Mouse (Mus musculus) MEL (cell line): ENCODE data around the gene Gm20696. TPM values are rescaled to one million over a fixed set of nuclear protein-coding genes. Genes with fewer than 3 reads are reported as not detected.

ENCODE experiments used
- DNase-seq: peaks from one replicate; pipeline ENCODE4 v3.0.0; 2011; ENCODE audit warnings: low read depth, low spot score
- H3K27ac ChIP-seq: 2 replicates; pipeline ENCODE4 v1.5.1; 2012; ENCODE audit warnings: low read depth, mild to moderate bottlenecking, control low read depth, low read length, moderate library complexity; ENCODE audit not compliant: control insufficient read depth
- H3K27me3 ChIP-seq, 2 experiments: fragments of 150-350 bp in 1 of 2; sonication (generic) in 1 of 2; 2 replicates each; pipeline ENCODE4 v1.6.1; 2012; ENCODE audit warnings: low read length in 2 of 2, mild to moderate bottlenecking in 2 of 2, improper control_type of control experiment in 1 of 2, moderate library complexity in 1 of 2; ENCODE audit not compliant: insufficient read depth in 2 of 2, control insufficient read depth in 1 of 2
- H3K36me3 ChIP-seq, 2 experiments: 2 replicates each; pipeline ENCODE4 v1.6.1; 2012 to 2014; ENCODE audit warnings: low read length in 2 of 2, improper control_type of control experiment in 1 of 2, inconsistent platforms in 1 of 2, mild to moderate bottlenecking in 1 of 2; ENCODE audit not compliant: insufficient read depth in 2 of 2, control insufficient read depth in 1 of 2
- H3K4me1 ChIP-seq, 2 experiments: fragments of 150-350 bp in 1 of 2; sonication (generic) in 1 of 2; 2 replicates each; pipeline ENCODE4 v1.6.1; 2012; ENCODE audit warnings: low read length in 2 of 2, improper control_type of control experiment in 1 of 2, mild to moderate bottlenecking in 1 of 2; ENCODE audit not compliant: insufficient read depth in 2 of 2, control insufficient read depth in 1 of 2
- H3K4me3 ChIP-seq, 2 experiments: fragments of 150-350 bp in 1 of 2; sonication (generic) in 1 of 2; 2 replicates each; pipeline ENCODE4 v1.5.1; 2012; ENCODE audit warnings: low read depth in 2 of 2, low read length in 2 of 2, mild to moderate bottlenecking in 2 of 2, moderate library complexity in 2 of 2, control low read depth in 1 of 2, improper control_type of control experiment in 1 of 2; ENCODE audit not compliant: control insufficient read depth in 1 of 2, insufficient read depth in 1 of 2
- H3K79me2 ChIP-seq: 2 replicates; pipeline ENCODE4 v1.6.1; 2012; ENCODE audit warnings: mild to moderate bottlenecking, low read length, moderate library complexity; ENCODE audit not compliant: control insufficient read depth, poor library complexity, insufficient read depth
- H3K9ac ChIP-seq: 2 replicates; pipeline ENCODE4 v1.6.1; 2012; ENCODE audit warnings: low read depth, mild to moderate bottlenecking, control low read depth, low read length, moderate library complexity; ENCODE audit not compliant: control insufficient read depth, poor library complexity, severe bottlenecking
- H3K9me3 ChIP-seq: fragments of 150-350 bp; sonication (generic); replicated peaks from 2 replicates; pipeline ENCODE4 v1.6.1; 2012; ENCODE audit warnings: mild to moderate bottlenecking, low read length, improper control_type of control experiment, moderate library complexity; ENCODE audit not compliant: insufficient read depth
- CHD1 ChIP-seq: IDR thresholded peaks from 2 replicates; pipeline ENCODE4 v1.6.1; 2012; ENCODE audit warnings: low read depth, mild to moderate bottlenecking, inconsistent platforms, low read length, improper control_type of control experiment
- CHD2 ChIP-seq: IDR thresholded peaks from 2 replicates; pipeline ENCODE4 v1.6.1; 2011; ENCODE audit warnings: low read length, improper control_type of control experiment
- E2F4 ChIP-seq: IDR thresholded peaks from 2 replicates; pipeline ENCODE4 v1.6.1; 2011; ENCODE audit warnings: low read depth, low read length, improper control_type of control experiment, borderline replicate concordance
- ELF1 ChIP-seq: IDR thresholded peaks from 2 replicates; pipeline ENCODE4 v1.6.1; 2014; ENCODE audit warnings: low read depth, mild to moderate bottlenecking, inconsistent platforms, low read length, improper control_type of control experiment, moderate library complexity
- ETS1 ChIP-seq: IDR thresholded peaks from 2 replicates; pipeline ENCODE4 v1.6.1; 2012; ENCODE audit warnings: low read depth, mild to moderate bottlenecking, inconsistent platforms, low read length, improper control_type of control experiment, moderate library complexity
- HCFC1 ChIP-seq: IDR thresholded peaks from 2 replicates; pipeline ENCODE4 v1.6.1; 2012; ENCODE audit warnings: low read depth, mild to moderate bottlenecking, inconsistent platforms, low read length, improper control_type of control experiment, moderate library complexity
- KAT2A ChIP-seq: conservative IDR thresholded peaks from 2 replicates; pipeline ENCODE4 v1.6.1; 2012; ENCODE audit warnings: low read depth, low read length, improper control_type of control experiment, inconsistent platforms
- MAX ChIP-seq: IDR thresholded peaks from 2 replicates; pipeline ENCODE4 v1.6.1; 2011; ENCODE audit warnings: low read length, improper control_type of control experiment
- NELFE ChIP-seq: IDR thresholded peaks from 2 replicates; pipeline ENCODE4 v1.6.1; 2011; ENCODE audit warnings: low read depth, low read length, improper control_type of control experiment
- POLR2A ChIP-seq, 2 experiments: IDR thresholded peaks; 2 replicates each; pipeline ENCODE4 v1.6.1; 2011 to 2012; ENCODE audit warnings: low read length in 2 of 2, mild to moderate bottlenecking in 2 of 2, control low read depth in 1 of 2, improper control_type of control experiment in 1 of 2, low read depth in 1 of 2, moderate library complexity in 1 of 2; ENCODE audit not compliant: control insufficient read depth in 1 of 2, insufficient read depth in 1 of 2, poor library complexity in 1 of 2
- POLR2AphosphoS2 ChIP-seq: IDR thresholded peaks from 2 replicates; pipeline ENCODE4 v1.6.1; 2011; ENCODE audit warnings: low read length, improper control_type of control experiment
- POLR2AphosphoS5 ChIP-seq: IDR thresholded peaks from 2 replicates; pipeline ENCODE4 v1.6.1; 2012; ENCODE audit warnings: low read depth, borderline replicate concordance, mild to moderate bottlenecking, inconsistent platforms, low read length, moderate library complexity, mixed read lengths
- RCOR1 ChIP-seq: IDR thresholded peaks from 2 replicates; pipeline ENCODE4 v1.6.1; 2012; ENCODE audit warnings: low read depth, mild to moderate bottlenecking, inconsistent platforms, low read length, improper control_type of control experiment
- SMC3 ChIP-seq: IDR thresholded peaks from 2 replicates; pipeline ENCODE4 v1.6.1; 2011; ENCODE audit warnings: low read depth, low read length, improper control_type of control experiment
- TAL1 ChIP-seq: IDR thresholded peaks from 2 replicates; pipeline ENCODE4 v1.6.1; 2012; ENCODE audit warnings: mild to moderate bottlenecking, inconsistent platforms, low read length, moderate library complexity, mixed read lengths
- TCF12 ChIP-seq: IDR thresholded peaks from 2 replicates; pipeline ENCODE4 v1.6.1; 2014; ENCODE audit warnings: low read depth, mild to moderate bottlenecking, inconsistent platforms, low read length, improper control_type of control experiment, moderate library complexity
- UBTF ChIP-seq: IDR thresholded peaks from 2 replicates; pipeline ENCODE4 v1.6.1; 2012; ENCODE audit warnings: low read depth, mild to moderate bottlenecking, inconsistent platforms, low read length, improper control_type of control experiment, moderate library complexity, borderline replicate concordance; ENCODE audit not compliant: insufficient read depth
- USF2 ChIP-seq, 2 experiments: IDR thresholded peaks; 2 replicates each; pipeline ENCODE4 v1.6.1; 2011 to 2012; ENCODE audit warnings: improper control_type of control experiment in 2 of 2, low read length in 2 of 2, borderline replicate concordance in 1 of 2, inconsistent platforms in 1 of 2, low read depth in 1 of 2, mild to moderate bottlenecking in 1 of 2; ENCODE audit not compliant: insufficient read depth in 1 of 2
- ZC3H11A ChIP-seq: IDR thresholded peaks from 2 replicates; pipeline ENCODE4 v1.6.1; 2012; ENCODE audit warnings: low read depth, mild to moderate bottlenecking, inconsistent platforms, low read length, improper control_type of control experiment
- ZMIZ1 ChIP-seq: IDR thresholded peaks from 2 replicates; pipeline ENCODE4 v1.6.1; 2012; ENCODE audit warnings: low read depth, mild to moderate bottlenecking, inconsistent platforms, low read length, improper control_type of control experiment, moderate library complexity
- polyA plus RNA-seq, 2 experiments: library from polyadenylated mRNA; stranded (reverse) in 1 of 2; unstranded in 1 of 2; fragments of >175 nt in 1 of 2; fragments of >200 nt in 1 of 2; gene quantifications; 2 replicates each; pipeline versions ENCODE4 v1.2.1 to v1.2.4; 2012; ENCODE audit warnings: low replicate concordance in 2 of 2, low read depth in 1 of 2; ENCODE audit not compliant: insufficient read length in 2 of 2, insufficient read depth in 1 of 2, missing spikeins in 1 of 2
- total RNA-seq: library from RNA; depleted of rRNA; stranded (reverse); fragments of 300-350 nt; gene quantifications from 2 replicates; pipeline ENCODE4 v1.2.3, GENCODE M21; 2012

Gene Gm20696
- total and polyA plus RNA-seq, 3 experiments: 0.07 to 0.39 TPM; not detected in 1

DNA sequence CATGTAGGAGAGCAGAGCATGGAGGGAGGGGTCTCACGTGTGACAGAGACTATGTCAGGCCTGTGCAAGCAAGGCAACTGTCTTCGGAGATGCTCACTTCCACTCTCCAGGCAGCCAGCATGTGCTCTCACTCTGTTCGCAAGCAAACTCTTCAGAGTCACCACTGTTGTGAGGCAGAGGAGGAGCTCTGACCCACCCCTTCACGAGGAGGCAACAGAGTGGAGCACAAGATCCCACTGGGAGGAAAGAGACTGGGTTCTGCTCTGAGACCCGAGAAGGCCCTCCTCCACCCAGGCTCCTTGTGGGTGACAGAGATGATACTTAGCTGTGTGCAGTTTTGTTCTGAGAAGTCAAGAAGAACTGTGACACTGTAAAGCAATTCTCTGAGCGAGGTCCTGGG, 392.4 kb downstream of the Gm20696 start:
- Histone ChIP-seq H3K27ac (no peak overlapping the region), H3K4me1 (no peaks in the 10 kb centered on the region), H3K79me2 (no peaks in the 10 kb centered on the region), H3K36me3 (no peaks in the 10 kb centered on the region), H3K27me3 (no peaks in the 10 kb centered on the region), H3K4me3 (no peak overlapping the region), H3K9ac (no peak overlapping the region), H3K9me3 (no peaks in the 10 kb centered on the region)
- DNase-seq: no peak
- TF ChIP-seq SMC3 (no peak), ELF1 (no peak), KAT2A (no peak), ETS1 (no peak), RCOR1 (no peak), POLR2AphosphoS5 (no peak), POLR2AphosphoS2 (no peak), CHD1 (no peak), USF2 (IDR thresholded peaks at IDR 0.05; ENCODE audit: borderline replicate concordance in 1 of 2, insufficient read depth in 1 of 2, low read depth in 1 of 2, low read length in 2 of 2) (no peak), ZC3H11A (no peak), UBTF (no peak), NELFE (no peak), POLR2A (IDR thresholded peaks at IDR 0.05; ENCODE audit: control insufficient read depth in 1 of 2, insufficient read depth in 1 of 2, low read depth in 1 of 2, low read length in 2 of 2, poor library complexity in 1 of 2) (no peak), TCF12 (no peak)

DNA sequence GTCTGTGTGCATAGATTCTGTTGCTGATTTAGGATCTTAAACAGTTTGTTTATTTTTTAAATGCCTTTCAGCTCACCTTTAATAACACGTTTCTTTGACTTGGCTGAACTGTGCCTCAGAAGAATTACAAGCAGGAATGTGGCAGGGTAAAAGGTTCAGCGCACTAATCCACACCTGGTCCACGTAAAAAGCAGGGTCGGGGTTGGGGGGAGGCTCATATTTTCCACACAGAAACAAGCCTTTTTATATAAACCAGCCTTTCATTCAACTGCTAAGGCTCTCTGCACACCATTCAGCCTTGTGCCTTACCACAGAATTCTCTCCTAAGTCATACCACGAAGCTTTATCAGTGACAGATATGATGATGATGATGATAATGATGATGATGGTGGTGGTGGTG, 393.4 kb downstream of the Gm20696 start:
- Histone ChIP-seq H3K9me3 (no peaks in the 10 kb centered on the region), H3K27me3 (no peaks in the 10 kb centered on the region), H3K27ac (no peak overlapping the region), H3K4me1 (no peaks in the 10 kb centered on the region), H3K36me3 (no peaks in the 10 kb centered on the region), H3K79me2 (no peaks in the 10 kb centered on the region)
- no peak for DNase-seq
- no peak for TF ChIP-seq E2F4
- TF ChIP-seq HCFC1: no peak
- no peak for TF ChIP-seq SMC3
- no peak for TF ChIP-seq TAL1
- TF ChIP-seq TCF12: no peak
- TF ChIP-seq CHD2: no peak
- no peak for TF ChIP-seq MAX
- no peak for TF ChIP-seq NELFE
- no peak for TF ChIP-seq UBTF
- TF ChIP-seq POLR2AphosphoS2: no peak
- TF ChIP-seq ZMIZ1: no peak
- TF ChIP-seq, all 39 proteins: peak for 0
- H3K9ac ChIP-seq: no peak overlapping the region
- H3K4me3 ChIP-seq: no peak overlapping the region
